Mouse (Mus musculus) heart, adult 2 months (tissue): ENCODE measurements around the gene Acer3.

Experiments
- CTCF ChIP-seq: fragments of 200-600 bp; IDR thresholded peaks from 2 replicates; pipeline ENCODE4 v1.8.1; 2022; ENCODE audit warnings: antibody characterized with exemption, mild to moderate bottlenecking, moderate library complexity
- POLR2A ChIP-seq: fragments of 200-500 bp; IDR thresholded peaks from 2 replicates; pipeline ENCODE4 v1.6.1; 2011; ENCODE audit warnings: mild to moderate bottlenecking, low read depth, low read length, control low read depth; ENCODE audit not compliant: insufficient read depth

DNA sequence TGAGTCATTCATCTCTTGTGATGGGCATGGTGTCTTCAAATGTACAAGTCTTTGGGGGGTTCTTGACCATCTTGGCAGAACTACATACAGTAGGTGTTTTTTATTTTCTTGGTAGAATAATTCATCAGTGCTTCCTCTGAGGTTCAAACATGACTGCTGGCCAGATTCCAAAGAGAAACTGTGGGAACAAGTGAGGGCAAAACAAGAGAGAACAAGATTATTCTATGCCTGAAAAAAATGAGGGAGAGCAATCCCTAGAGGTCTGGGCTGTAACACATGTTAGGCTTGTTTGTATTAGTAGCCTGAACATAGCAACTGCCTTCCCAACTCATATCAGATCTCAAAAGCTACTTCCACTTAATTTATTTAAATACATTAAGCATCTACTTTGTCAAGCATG is 104.3 kb downstream of the Acer3 start:
- TF ChIP-seq CTCF (no peak), POLR2A (no peak)
